Comparison of ENCODE assay signal across 8 mouse cellular contexts in the genomic region with DNA sequence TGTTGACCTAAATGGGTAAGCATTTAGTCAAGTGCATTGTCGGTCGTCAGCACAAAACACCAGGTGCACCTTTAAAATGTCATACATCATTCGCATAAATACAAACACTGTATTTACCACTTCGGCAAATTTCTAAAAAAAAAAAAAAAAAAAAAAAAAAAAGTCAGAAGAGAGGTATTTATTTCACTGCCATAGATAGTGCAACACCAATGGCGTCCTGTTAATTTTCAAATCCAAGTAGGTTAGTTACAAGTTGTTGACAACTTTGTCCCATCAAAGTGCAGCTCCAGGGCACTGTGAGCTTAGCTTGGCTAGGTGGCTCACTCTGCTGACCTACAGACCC. TPM values are rescaled to one million over a fixed set of nuclear protein-coding genes. Genes with fewer than 3 reads are reported as not detected.
DNase-seq lines count a peak whose midpoint lies in the region; ATAC-seq and TF ChIP-seq lines count a peak whose summit lies in the region.

No protein-coding gene starts in this region.

- H3K9me3 ChIP-seq in lung, embryonic 15.5 days = no peaks in the 10 kb centered on the region
- no peaks in the 10 kb centered on the region for H3K9me3 ChIP-seq in limb, embryonic 10.5 days (replicated peaks)

- no peak for DNase-seq in lung, postnatal 25 days (ENCODE audit: low spot score)
- DNase-seq in limb, embryonic 10.5 days (ENCODE audit: low spot score) = no peak
- DNase-seq in frontal cortex, adult 2 months (ENCODE audit: extremely low spot score in 1 of 2, low spot score in 1 of 2) = no peak
- no peak for DNase-seq in adipocyte (ENCODE audit: low spot score)

- ATAC-seq in lung, embryonic 15.5 days (ENCODE audit: borderline replicate concordance, extremely low read depth, low FRiP score, low TSS enrichment) = no peak; the same call in 1 of the 2 replicates
- no peak for ATAC-seq in frontal cortex, adult (ENCODE audit: low TSS enrichment)

- peaks cover 21% of the 10 kb centered on the region for H3K4me1 ChIP-seq in lung, embryonic 15.5 days
- H3K4me1 ChIP-seq in embryonic fibroblast, embryonic 13.5 days (ENCODE audit: control insufficient read depth, insufficient read depth, low read length) = peaks cover 3% of the 10 kb centered on the region; the same call in 1 of the 2 replicates
- peaks cover 7% of the 10 kb centered on the region; the same call in 1 of the 2 replicates for H3K4me1 ChIP-seq in limb, embryonic 10.5 days
- no peaks in the 10 kb centered on the region for H3K4me1 ChIP-seq in olfactory bulb, adult 2 months (ENCODE audit: control insufficient read depth, insufficient read depth, low read length)

- peak overlapping the region; percentile 88 for H3K4me3 ChIP-seq in lung, embryonic 15.5 days
- H3K4me3 ChIP-seq in embryonic fibroblast, embryonic 13.5 days (ENCODE audit: insufficient read depth, low read length) = peak overlapping the region; percentile 49
- peak overlapping the region; percentile 81 for H3K4me3 ChIP-seq in limb, embryonic 10.5 days
- H3K4me3 ChIP-seq in olfactory bulb, adult 2 months (ENCODE audit: insufficient read depth, low read depth, low read length) = peak overlapping the region; percentile 73

- no peak for TF ChIP-seq CTCF in embryonic fibroblast, embryonic 13.5 days (IDR thresholded peaks at IDR 0.05; ENCODE audit: borderline replicate concordance, insufficient read depth, low read length)
- TF ChIP-seq CTCF in olfactory bulb, adult 2 months (IDR thresholded peaks at IDR 0.05; ENCODE audit: insufficient read depth, low read depth, low read length) = no peak

- no peaks in the 10 kb centered on the region; the same call in 1 of the 2 replicates for H3K36me3 ChIP-seq in lung, embryonic 15.5 days
- peaks cover 7% of the 10 kb centered on the region for H3K36me3 ChIP-seq in limb, embryonic 10.5 days

- H3K27me3 ChIP-seq in lung, embryonic 15.5 days = no peaks in the 10 kb centered on the region
- no peaks in the 10 kb centered on the region for H3K27me3 ChIP-seq in limb, embryonic 10.5 days (ENCODE audit: low read depth, poor library complexity, severe bottlenecking)

- H3K27ac ChIP-seq in lung, embryonic 15.5 days = peak overlapping the region; percentile 93
- H3K27ac ChIP-seq in embryonic fibroblast, embryonic 13.5 days (ENCODE audit: insufficient read depth, low read length) = peak overlapping the region; percentile 24
- H3K27ac ChIP-seq in limb, embryonic 10.5 days = peak overlapping the region; percentile 93
- H3K27ac ChIP-seq in olfactory bulb, adult 2 months (ENCODE audit: insufficient read depth, low read depth, low read length) = peak overlapping the region; percentile 60

- H3K9ac ChIP-seq in lung, embryonic 15.5 days = peak overlapping the region; percentile 56

- peak overlapping the region; percentile 73 for H3K4me2 ChIP-seq in lung, embryonic 15.5 days

- no peak for TF ChIP-seq POLR2A in embryonic fibroblast, embryonic 13.5 days (IDR thresholded peaks at IDR 0.05; ENCODE audit: low read depth, low read length)
- TF ChIP-seq POLR2A in olfactory bulb, adult 2 months (IDR thresholded peaks at IDR 0.05; ENCODE audit: insufficient read depth, low read depth, low read length) = no peak

- WGBS in lung, embryonic 15.5 days = 19% methylated on average over 5 of the region's 5 CpGs
- WGBS in limb, embryonic 10.5 days = 31% methylated on average over 5 of the region's 5 CpGs
- WGBS in olfactory bulb, adult 2 months = 15% methylated on average over 5 of the region's 5 CpGs

RNA-seq across cellular contexts. Expression of gene Lysmd3, which starts 0.5 kb away (rescaled TPM):
- polyA plus RNA-seq in lung, embryonic 15.5 days (2015; fragmentation: Nextera tagmentation; extraction: Ambion mirVana) = 23.8 and 27.7 TPM in 2 replicates
- polyA plus RNA-seq in embryonic fibroblast, embryonic 13.5 days (2011; ENCODE audit: insufficient read length, low read depth, missing spikeins) = 23.0 and 28.9 TPM in 2 replicates
- polyA plus RNA-seq in limb, embryonic 10.5 days (2016; fragmentation: Nextera tagmentation; extraction: Ambion mirVana) = 16.5 and 22.8 TPM in 2 replicates
- polyA plus RNA-seq in olfactory bulb, adult 2 months (2012; ENCODE audit: insufficient read depth, insufficient read length, low replicate concordance, missing spikeins) = not detected in 2 replicates
- 7.2 and 9.4 TPM in 2 replicates for polyA plus RNA-seq in frontal cortex, adult 2 months (2012; rRNA removed)

RNA-seq across cellular contexts. Expression of gene Adgrv1, which starts 24.0 kb away (rescaled TPM):
- polyA plus RNA-seq in lung, embryonic 15.5 days (2015; fragmentation: Nextera tagmentation; extraction: Ambion mirVana) = 2.1 and 2.4 TPM in 2 replicates
- 0.13 and 0.81 TPM in 2 replicates for polyA plus RNA-seq in embryonic fibroblast, embryonic 13.5 days (2011; ENCODE audit: insufficient read length, low read depth, missing spikeins)
- polyA plus RNA-seq in limb, embryonic 10.5 days (2016; fragmentation: Nextera tagmentation; extraction: Ambion mirVana) = 1.2 and 1.5 TPM in 2 replicates
- not detected in 2 replicates for polyA plus RNA-seq in olfactory bulb, adult 2 months (2012; ENCODE audit: insufficient read depth, insufficient read length, low replicate concordance, missing spikeins)
- polyA plus RNA-seq in frontal cortex, adult 2 months (2012; rRNA removed) = 1.7 and 2.0 TPM in 2 replicates

RNA-seq across cellular contexts. Expression of gene Polr3g, which starts 53.8 kb away (rescaled TPM):
- polyA plus RNA-seq in lung, embryonic 15.5 days (2015; fragmentation: Nextera tagmentation; extraction: Ambion mirVana) = 12.1 and 12.5 TPM in 2 replicates
- 4.8 and 6.6 TPM in 2 replicates for polyA plus RNA-seq in embryonic fibroblast, embryonic 13.5 days (2011; ENCODE audit: insufficient read length, low read depth, missing spikeins)
- 20.0 and 21.3 TPM in 2 replicates for polyA plus RNA-seq in limb, embryonic 10.5 days (2016; fragmentation: Nextera tagmentation; extraction: Ambion mirVana)
- polyA plus RNA-seq in olfactory bulb, adult 2 months (2012; ENCODE audit: insufficient read depth, insufficient read length, low replicate concordance, missing spikeins) = not detected in 2 replicates
- 5.6 and 5.7 TPM in 2 replicates for polyA plus RNA-seq in frontal cortex, adult 2 months (2012; rRNA removed)

RNA-seq across cellular contexts. Expression of gene Mblac2, which starts 54.2 kb away (rescaled TPM):
- polyA plus RNA-seq in lung, embryonic 15.5 days (2015; fragmentation: Nextera tagmentation; extraction: Ambion mirVana) = 4.8 and 6.3 TPM in 2 replicates
- 3.0 and 3.2 TPM in 2 replicates for polyA plus RNA-seq in embryonic fibroblast, embryonic 13.5 days (2011; ENCODE audit: insufficient read length, low read depth, missing spikeins)
- polyA plus RNA-seq in limb, embryonic 10.5 days (2016; fragmentation: Nextera tagmentation; extraction: Ambion mirVana) = 3.4 and 4.4 TPM in 2 replicates
- not detected in 2 replicates for polyA plus RNA-seq in olfactory bulb, adult 2 months (2012; ENCODE audit: insufficient read depth, insufficient read length, low replicate concordance, missing spikeins)
- 20.2 and 23.3 TPM in 2 replicates for polyA plus RNA-seq in frontal cortex, adult 2 months (2012; rRNA removed)

Comparison
In these comparisons a context has a peak if more than half of its experiments do, and no peak if none do; other contexts are left out.
1. H3K27ac ChIP-seq: peak in every context shown above with its lines; median percentile 93 in lung, embryonic 15.5 days; 93 in limb, embryonic 10.5 days; 60 in olfactory bulb, adult 2 months; 24 in embryonic fibroblast, embryonic 13.5 days.